Mouse (Mus musculus): Measurements from ENCODE around the gene Rnf183.

DNA sequence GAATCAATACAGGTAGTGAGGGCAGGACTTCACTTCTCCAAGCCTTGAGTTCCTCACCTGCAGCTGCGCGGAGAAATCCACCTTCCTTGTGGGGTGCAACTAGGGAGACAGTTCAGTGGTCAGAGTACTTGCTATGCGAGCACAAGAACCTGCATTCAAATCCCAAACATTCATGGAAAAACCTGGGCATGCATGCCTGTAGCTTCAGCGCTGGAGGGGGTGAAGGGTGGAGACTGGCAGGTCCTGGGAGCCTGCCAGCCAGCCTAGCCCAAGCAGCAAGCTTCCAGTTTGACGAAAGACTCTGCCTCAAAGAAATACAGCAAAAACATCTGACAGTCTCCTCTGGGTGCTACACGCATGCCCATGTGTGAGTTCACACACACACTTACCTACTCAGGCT, at the start of gene Rnf183:
- TF ChIP-seq CTCF (IDR thresholded peaks at IDR 0.05; ENCODE audit: control insufficient read depth, insufficient read depth, insufficient replicate concordance, low read depth, low read length) (no peak), POLR2A (IDR thresholded peaks at IDR 0.05; ENCODE audit: control insufficient read depth, low read depth, low read length) (no peak)

Measured in testis, adult 2 months (tissue).